Mouse (Mus musculus): Measurements from ENCODE around the gene Atraid. TPM values are rescaled to one million over a fixed set of nuclear protein-coding genes. Genes with fewer than 3 reads are reported as not detected.
"Not testable (repeated sequence)": the region's sequence is repeated elsewhere in the genome, so short reads cannot be mapped to it uniquely, and the experiment has no call there.

The Atraid gene
- total RNA-seq, 2 experiments from 2014 or later: 104 to 109 TPM

DNA sequence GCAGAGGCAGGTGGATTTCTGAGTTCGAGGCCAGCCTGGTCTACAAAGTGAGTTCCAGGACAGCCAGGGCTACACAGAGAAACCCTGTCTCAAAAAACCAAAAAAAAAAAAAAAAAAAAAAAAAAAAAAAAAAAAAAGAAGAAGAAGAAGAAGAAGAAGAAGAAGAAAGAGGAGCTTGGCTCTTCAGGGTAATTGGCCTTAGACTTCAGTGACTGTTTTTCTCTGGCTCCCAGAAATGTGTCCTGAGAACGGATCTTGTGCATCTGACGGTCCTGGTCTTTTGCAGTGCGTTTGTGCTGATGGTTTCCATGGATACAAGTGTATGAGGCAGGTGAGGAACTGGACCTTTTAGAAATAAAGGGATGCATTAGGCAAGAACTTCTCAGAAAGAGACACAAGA is 5.6 kb downstream of the Atraid start:
- not testable (repeated sequence) for DNase-seq (ENCODE audit: low spot score in 2 of 2)

- peak; percentile 95 for DNase-seq (ENCODE audit: low spot score in 2 of 2)
Observed at GRCm38 (mm10) chr5:31054261-31055215, 6.4 kb downstream of the Atraid start, which contains the start of gene Cad. Gene Cad, plus strand, starts transcription at chr5:31054780.

GRCm38 (mm10) chr5:31055216-31056140 is 7.4 kb downstream of the Atraid start:
- no peak for DNase-seq (ENCODE audit: low spot score in 2 of 2)

DNA sequence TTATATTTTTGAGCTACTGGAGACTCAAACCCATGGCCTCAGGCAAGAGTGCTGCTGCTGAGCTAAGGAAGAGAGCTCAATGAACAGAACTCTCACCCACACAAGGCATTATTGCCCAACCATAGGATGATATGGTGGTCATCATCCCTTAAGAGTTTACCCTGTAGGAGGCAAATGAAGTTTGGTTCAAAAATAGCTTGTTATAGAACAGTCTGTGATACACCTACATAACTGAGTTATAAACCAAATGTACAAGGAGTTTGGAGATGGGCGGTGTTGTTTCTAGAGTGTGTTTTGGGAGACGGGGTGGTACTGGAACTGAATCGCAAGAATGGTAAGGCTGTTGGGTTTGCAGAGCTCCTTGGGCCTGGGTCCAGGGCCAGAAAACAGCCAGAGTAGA is 21.7 kb downstream of the Atraid start:
- DNase-seq (ENCODE audit: low spot score in 2 of 2): no peak

DNA sequence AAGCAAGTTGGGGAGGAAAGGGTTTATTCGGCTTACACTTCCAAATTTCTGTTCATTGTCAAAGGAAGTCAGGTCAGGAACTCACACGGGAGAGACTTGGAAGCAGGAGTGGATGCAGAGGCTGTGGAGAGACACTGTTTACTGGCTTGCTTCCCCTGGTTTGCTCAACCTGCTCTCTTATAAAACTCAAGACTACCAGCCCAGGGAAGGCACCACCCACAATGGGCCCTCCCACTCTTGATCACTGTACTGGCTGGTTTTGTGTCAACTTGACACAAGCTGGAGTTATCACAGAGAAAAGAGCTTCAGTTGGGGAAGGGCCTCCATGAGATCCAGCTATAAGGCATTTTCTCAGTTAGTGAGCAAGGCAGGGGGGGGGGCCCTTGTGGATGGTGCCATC is 22.9 kb downstream of the Atraid start:
- DNase-seq (ENCODE audit: low spot score in 2 of 2): no peak

GRCm38 (mm10) chr5:31071821-31072220 is 23.7 kb downstream of the Atraid start:
- DNase-seq (ENCODE audit: low spot score in 2 of 2): no peak

DNA sequence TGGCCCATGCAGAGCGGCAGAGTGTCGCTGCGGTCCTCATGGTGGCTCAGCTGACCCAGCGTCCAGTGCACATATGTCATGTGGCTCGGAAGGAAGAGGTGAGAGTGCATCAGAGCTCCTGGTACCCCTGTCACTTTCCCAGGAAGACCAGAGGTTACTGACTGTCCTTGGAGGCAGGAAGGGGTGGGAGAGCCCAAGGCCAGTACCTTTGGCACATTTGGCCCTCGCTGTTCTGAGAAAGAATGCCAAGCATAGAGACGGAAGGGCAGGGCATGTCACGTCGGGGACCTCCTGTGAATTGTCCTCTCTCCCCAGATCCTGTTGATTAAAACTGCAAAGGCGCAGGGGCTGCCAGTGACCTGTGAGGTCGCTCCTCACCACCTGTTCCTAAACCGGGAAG is 25.1 kb downstream of the Atraid start:
- DNase-seq (ENCODE audit: low spot score in 2 of 2): no peak

DNA sequence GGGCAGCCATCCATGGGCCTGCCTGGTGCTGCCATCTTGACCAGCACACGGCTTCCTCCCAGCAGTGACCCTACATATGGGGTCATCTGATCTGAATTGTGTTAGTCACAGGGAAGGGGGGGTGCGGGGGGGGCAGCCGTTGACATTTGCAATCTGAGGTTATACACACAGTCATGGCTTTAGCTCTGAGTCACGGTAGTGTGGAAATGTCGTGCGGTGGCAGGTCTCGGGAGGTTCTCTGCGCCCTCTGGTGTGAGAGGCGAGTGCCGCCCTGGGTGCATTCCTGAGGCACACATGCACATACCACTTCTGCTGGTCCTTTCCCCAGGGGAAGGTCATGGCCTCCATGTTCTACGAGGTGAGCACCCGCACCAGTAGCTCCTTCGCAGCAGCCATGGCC is 28.2 kb downstream of the Atraid start:
- DNase-seq (ENCODE audit: low spot score in 2 of 2): peak in 1 of 2 experiments; percentile 37

GRCm38 (mm10) chr5:31080059-31080794 is 32.1 kb downstream of the Atraid start:
- no peak for DNase-seq (ENCODE audit: low spot score in 2 of 2)

DNA sequence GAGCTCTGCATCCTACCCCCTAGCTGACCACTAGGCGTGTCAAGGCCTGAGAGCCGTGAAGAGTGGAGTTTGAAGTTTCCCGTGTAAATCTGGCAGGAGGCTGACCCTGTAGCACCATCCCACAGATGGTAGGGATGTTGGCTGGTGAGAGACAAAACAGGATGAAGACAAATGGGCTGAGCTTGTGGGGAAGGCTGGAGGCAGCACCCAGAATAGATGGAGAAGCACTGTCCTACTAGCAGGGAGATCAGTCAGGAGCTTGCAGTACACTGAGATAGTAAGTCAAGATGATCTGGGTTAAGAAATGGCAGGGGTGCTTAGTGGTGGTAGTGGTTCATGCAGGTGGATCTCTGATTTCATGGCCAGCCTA is 32.7 kb downstream of the Atraid start:
- DNase-seq (ENCODE audit: low spot score in 2 of 2): no peak

GRCm38 (mm10) chr5:31081386-31081785 is 33.3 kb downstream of the Atraid start:
- peak; percentile 37 to 48 for DNase-seq (ENCODE audit: low spot score in 2 of 2)

GRCm38 (mm10) chr5:31082355-31082754 is 34.2 kb downstream of the Atraid start:
- DNase-seq (ENCODE audit: low spot score in 2 of 2): peak in 1 of 2 experiments; percentile 64

GRCm38 (mm10) chr5:31082935-31083625 is 35.0 kb downstream of the Atraid start:
- DNase-seq (ENCODE audit: low spot score in 2 of 2): no peak

- no peak for DNase-seq (ENCODE audit: low spot score in 2 of 2)
Observed at GRCm38 (mm10) chr5:31083949-31084348, 35.8 kb downstream of the Atraid start.

GRCm38 (mm10) chr5:31086606-31087005 is 38.5 kb downstream of the Atraid start:
- DNase-seq (ENCODE audit: low spot score in 2 of 2): no peak

GRCm38 (mm10) chr5:31087131-31087530 is 39.0 kb downstream of the Atraid start:
- no peak for DNase-seq (ENCODE audit: low spot score in 2 of 2)

DNA sequence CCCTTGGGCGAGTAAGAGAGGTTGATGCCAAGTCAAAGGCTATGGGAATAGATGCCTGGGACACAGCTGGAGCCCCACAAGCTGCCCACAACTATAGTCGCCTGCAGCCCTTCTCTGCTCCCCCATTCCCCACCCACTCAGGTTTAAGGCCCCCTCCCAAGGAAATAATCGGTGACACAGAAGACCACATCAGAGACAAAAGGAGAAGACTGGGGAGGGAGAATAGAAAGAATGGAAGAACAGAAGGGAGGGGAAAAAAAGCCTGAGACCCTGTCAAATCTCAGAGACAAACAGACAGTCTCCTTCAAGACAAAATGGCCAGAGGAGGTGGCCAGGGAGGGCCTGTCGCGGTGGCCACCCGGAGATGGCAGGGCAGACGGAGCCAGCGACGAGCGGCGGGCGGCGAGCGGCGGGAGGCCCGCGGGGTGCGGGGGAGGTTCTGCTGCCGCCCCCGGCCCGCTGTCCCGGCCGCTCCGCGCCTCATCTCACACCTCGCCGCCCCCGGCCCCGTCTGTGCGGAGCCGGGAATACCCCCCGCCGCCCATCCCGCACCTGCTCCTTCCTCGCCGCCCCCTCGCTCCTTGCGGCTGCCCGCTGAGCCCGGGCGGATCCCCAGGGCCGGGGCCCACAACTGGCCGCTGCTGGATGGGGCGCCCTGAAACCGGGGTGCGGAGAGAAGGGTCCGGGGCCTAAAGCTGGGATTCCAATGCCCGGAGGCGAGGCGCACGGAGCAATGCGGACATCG is 44.3 kb downstream of the Atraid start:
- DNase-seq (ENCODE audit: low spot score in 2 of 2): no peak

- DNase-seq (ENCODE audit: low spot score in 2 of 2): peak; percentile 38 to 43
Observed at GRCm38 (mm10) chr5:31093151-31094041, 45.3 kb downstream of the Atraid start.

Data from adrenal gland, adult 18-20 months (tissue).